Mouse (Mus musculus): ENCODE results near the gene Fasn. TPM values are rescaled to one million over a fixed set of nuclear protein-coding genes. Genes with fewer than 3 reads are reported as not detected.

Fasn gene
- polyA plus RNA-seq, 1 experiment from 2014 or later: 19.9 TPM

DNA sequence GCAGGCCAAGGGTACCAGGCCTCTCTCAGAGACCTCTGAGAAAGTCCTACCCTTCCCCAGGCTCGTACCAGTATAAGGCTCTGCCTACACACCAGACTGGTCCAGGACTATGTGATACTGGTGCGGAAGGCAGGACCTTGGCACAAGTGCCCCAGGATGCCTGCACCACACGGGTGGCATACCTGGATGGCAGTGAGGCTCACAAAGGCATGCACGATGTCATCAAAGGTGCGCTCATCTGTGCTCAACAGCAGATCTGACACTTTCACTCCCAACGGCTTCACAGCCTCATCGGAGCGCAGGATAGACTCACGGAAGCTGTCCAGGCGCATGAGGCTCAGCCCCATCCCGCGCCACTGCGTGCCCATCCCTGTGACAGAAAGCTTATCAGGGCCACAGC lies 6.1 kb downstream of the Fasn start:
- no peak for TF ChIP-seq CTCF (IDR thresholded peaks at IDR 0.05; ENCODE audit: low read depth)
- Histone ChIP-seq H3K4me3 (replicated peaks; ENCODE audit: low read depth, low read length) (no peak overlapping the region), H3K9ac (ENCODE audit: low read depth, low read length) (no peak overlapping the region), H3K4me1 (replicated peaks; ENCODE audit: insufficient read depth, low read length) (peaks cover 12% of the 10 kb centered on the region), H3K9me3 (replicated peaks; ENCODE audit: low read length) (no peaks in the 10 kb centered on the region), H3K4me2 (ENCODE audit: low read length) (no peak overlapping the region), H3K36me3 (ENCODE audit: insufficient read depth, low read length) (peaks cover 73% of the 10 kb centered on the region), H3K27ac (no peak overlapping the region), H3K27me3 (ENCODE audit: insufficient read depth, low read length) (no peaks in the 10 kb centered on the region)
- no peak for DNase-seq (ENCODE audit: low spot score)
- WGBS: 92% methylated on average over 13 of the region's 13 CpGs
- no peak for ATAC-seq (replicated peaks; ENCODE audit: low FRiP score, low read depth)

DNA sequence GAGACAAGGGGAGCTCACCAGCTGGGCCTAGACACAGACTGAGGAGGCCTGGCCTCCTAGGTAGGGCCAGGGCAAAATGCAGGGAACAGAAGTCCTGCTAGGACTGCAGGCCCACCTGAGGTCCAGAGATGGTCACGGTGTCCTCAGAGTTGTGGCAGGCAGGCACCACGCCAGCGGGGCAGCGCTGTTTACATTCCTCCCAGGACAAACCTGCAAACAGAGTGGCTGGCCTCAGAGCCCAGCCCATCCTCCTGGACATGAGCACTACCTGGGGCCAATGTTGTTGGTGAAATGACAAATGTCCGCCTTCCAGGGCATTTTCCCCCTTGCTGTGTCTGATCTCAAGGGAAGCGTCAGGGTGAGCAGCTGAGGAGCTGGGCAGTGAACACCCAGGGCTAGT lies 7.0 kb downstream of the Fasn start:
- Histone ChIP-seq H3K4me3 (replicated peaks; ENCODE audit: low read depth, low read length) (no peak overlapping the region), H3K27ac (no peak overlapping the region), H3K36me3 (ENCODE audit: insufficient read depth, low read length) (peaks cover 82% of the 10 kb centered on the region), H3K9ac (ENCODE audit: low read depth, low read length) (no peak overlapping the region), H3K4me2 (ENCODE audit: low read length) (no peak overlapping the region), H3K4me1 (replicated peaks; ENCODE audit: insufficient read depth, low read length) (peaks cover 3% of the 10 kb centered on the region), H3K27me3 (ENCODE audit: insufficient read depth, low read length) (no peaks in the 10 kb centered on the region), H3K9me3 (replicated peaks; ENCODE audit: low read length) (no peaks in the 10 kb centered on the region)
- no peak for TF ChIP-seq CTCF (IDR thresholded peaks at IDR 0.05; ENCODE audit: low read depth)
- 89% methylated on average over 6 of the region's 6 CpGs for WGBS
- ATAC-seq (replicated peaks; ENCODE audit: low FRiP score, low read depth) (no peak), DNase-seq (ENCODE audit: low spot score) (no peak)

DNA sequence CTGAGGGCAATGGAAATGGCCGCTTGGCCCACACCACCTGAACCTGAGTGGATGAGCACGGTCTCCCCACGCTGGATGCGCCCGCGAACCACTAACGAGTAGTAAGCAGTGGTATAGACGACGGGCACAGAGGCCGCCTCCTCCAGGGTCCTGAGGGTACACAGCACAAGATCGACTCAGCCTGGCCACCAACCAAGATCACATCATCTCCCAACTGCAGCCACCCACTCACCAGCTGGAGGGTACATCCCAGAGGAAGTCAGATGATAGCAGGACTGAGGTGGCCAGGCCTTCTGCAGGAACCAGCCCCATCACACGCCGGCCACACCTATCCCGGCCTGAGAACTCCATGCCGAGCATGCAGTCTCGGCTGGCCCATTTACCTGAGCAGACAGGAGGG lies 12.3 kb downstream of the Fasn start:
- no peak for TF ChIP-seq CTCF (IDR thresholded peaks at IDR 0.05; ENCODE audit: low read depth)
- H3K4me2 ChIP-seq (ENCODE audit: low read length): no peak overlapping the region
- no peak overlapping the region for H3K27ac ChIP-seq
- H3K9me3 ChIP-seq (replicated peaks; ENCODE audit: low read length): no peaks in the 10 kb centered on the region
- WGBS: 92% methylated on average over 16 of the region's 16 CpGs
- no peaks in the 10 kb centered on the region for H3K4me1 ChIP-seq (replicated peaks; ENCODE audit: insufficient read depth, low read length)
- DNase-seq (ENCODE audit: low spot score) (no peak), ATAC-seq (replicated peaks; ENCODE audit: low FRiP score, low read depth) (no peak)
- H3K27me3 ChIP-seq (ENCODE audit: insufficient read depth, low read length): no peaks in the 10 kb centered on the region
- peaks cover 100% of the 10 kb centered on the region for H3K36me3 ChIP-seq (ENCODE audit: insufficient read depth, low read length)
- no peak overlapping the region for H3K4me3 ChIP-seq (replicated peaks; ENCODE audit: low read depth, low read length)
- H3K9ac ChIP-seq (ENCODE audit: low read depth, low read length): no peak overlapping the region

DNA sequence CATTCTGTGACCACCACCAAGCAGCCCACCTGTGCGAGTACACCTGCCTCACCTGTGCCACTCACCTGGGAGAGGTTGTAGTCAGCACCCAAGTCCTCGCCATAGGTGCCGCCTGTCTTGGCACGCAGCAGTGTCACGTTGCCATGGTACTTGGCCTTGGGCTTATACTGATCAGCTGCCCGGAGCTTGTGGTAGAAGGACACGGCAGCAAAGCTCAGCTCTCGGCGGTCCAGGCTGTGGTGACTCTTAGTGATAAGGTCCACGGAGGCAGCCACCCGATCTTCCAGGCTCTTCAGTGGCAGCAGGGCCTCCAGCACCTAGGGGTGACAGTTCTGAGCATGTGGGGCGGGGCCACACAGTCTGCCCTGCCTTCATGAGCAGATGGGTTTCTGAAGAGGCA lies 16.3 kb downstream of the Fasn start:
- Histone ChIP-seq H3K4me3 (replicated peaks; ENCODE audit: low read depth, low read length) (no peak overlapping the region), H3K4me2 (ENCODE audit: low read length) (no peak overlapping the region), H3K4me1 (replicated peaks; ENCODE audit: insufficient read depth, low read length) (no peaks in the 10 kb centered on the region), H3K9ac (ENCODE audit: low read depth, low read length) (no peak overlapping the region), H3K9me3 (replicated peaks; ENCODE audit: low read length) (no peaks in the 10 kb centered on the region), H3K27me3 (ENCODE audit: insufficient read depth, low read length) (no peaks in the 10 kb centered on the region), H3K27ac (no peak overlapping the region), H3K36me3 (ENCODE audit: insufficient read depth, low read length) (peaks cover 66% of the 10 kb centered on the region)
- no peak for ATAC-seq (replicated peaks; ENCODE audit: low FRiP score, low read depth)
- no peak for DNase-seq (ENCODE audit: low spot score)
- 93% methylated on average over 12 of the region's 12 CpGs for WGBS
- TF ChIP-seq CTCF (IDR thresholded peaks at IDR 0.05; ENCODE audit: low read depth): no peak

DNA sequence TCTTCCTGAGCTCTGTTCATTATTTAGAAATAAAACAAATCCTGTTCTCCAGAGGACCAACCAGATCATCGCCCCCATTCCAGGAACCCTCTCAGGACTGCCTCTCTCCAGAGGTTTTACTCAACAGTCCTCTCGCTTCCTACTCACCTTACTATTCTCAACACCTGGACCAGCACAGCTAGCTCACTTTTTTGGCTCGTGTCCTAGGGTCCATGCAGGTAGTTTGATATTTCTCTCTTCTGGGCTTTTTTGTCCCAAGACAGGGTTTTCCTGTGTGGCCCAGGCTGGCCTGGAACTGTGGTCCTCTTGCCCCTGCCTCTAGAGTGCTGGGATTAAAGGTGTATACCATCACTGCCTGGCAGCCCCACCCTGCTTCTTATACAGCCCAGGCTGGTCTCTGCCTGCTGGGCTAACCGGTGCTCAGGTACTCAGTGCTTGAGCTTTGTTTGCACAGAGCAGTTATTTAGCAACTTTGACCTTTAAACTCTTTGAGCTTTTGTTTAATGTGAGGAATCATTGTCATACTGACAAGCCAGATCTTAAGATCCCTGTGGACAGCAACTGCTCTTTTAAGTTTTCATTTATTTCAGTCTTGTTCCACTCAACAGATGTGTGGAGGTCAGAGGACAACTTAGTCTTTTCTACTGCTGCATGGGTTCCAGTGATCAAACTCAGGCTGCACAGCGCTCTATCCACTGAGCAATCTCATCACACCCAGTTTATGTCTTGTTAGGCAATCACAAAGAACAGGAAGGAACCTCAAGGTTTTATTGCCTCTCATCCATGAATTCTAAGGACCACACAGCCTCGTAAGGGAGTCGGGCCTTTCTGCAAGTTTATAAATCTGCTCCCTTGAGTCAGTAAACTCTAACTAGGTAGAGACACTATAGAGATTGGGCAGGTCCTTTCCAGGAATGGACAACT lies 18.7 kb downstream of the Fasn start:
- Histone ChIP-seq H3K9me3 (replicated peaks; ENCODE audit: low read length) (no peaks in the 10 kb centered on the region), H3K9ac (ENCODE audit: low read depth, low read length) (no peak overlapping the region), H3K4me3 (replicated peaks; ENCODE audit: low read depth, low read length) (no peak overlapping the region), H3K27ac (no peak overlapping the region), H3K27me3 (ENCODE audit: insufficient read depth, low read length) (no peaks in the 10 kb centered on the region), H3K4me2 (ENCODE audit: low read length) (no peak overlapping the region), H3K4me1 (replicated peaks; ENCODE audit: insufficient read depth, low read length) (no peaks in the 10 kb centered on the region), H3K36me3 (ENCODE audit: insufficient read depth, low read length) (peaks cover 42% of the 10 kb centered on the region)
- WGBS: 78% methylated on average over 7 of the region's 7 CpGs
- no peak for TF ChIP-seq CTCF (IDR thresholded peaks at IDR 0.05; ENCODE audit: low read depth)
- DNase-seq (ENCODE audit: low spot score) (no peak), ATAC-seq (replicated peaks; ENCODE audit: low FRiP score, low read depth) (no peak)

GRCm38 (mm10) chr11:120804769-120805168 lies 19.6 kb downstream of the Fasn start:
- Histone ChIP-seq H3K36me3 (ENCODE audit: insufficient read depth, low read length) (peaks cover 34% of the 10 kb centered on the region), H3K9ac (ENCODE audit: low read depth, low read length) (no peak overlapping the region), H3K4me2 (ENCODE audit: low read length) (no peak overlapping the region), H3K4me1 (replicated peaks; ENCODE audit: insufficient read depth, low read length) (no peaks in the 10 kb centered on the region), H3K9me3 (replicated peaks; ENCODE audit: low read length) (no peaks in the 10 kb centered on the region), H3K27me3 (ENCODE audit: insufficient read depth, low read length) (no peaks in the 10 kb centered on the region), H3K27ac (no peak overlapping the region), H3K4me3 (replicated peaks; ENCODE audit: low read depth, low read length) (no peak overlapping the region)
- ATAC-seq (replicated peaks; ENCODE audit: low FRiP score, low read depth): no peak
- TF ChIP-seq CTCF (IDR thresholded peaks at IDR 0.05; ENCODE audit: low read depth): no peak
- 67% methylated on average over 4 of the region's 4 CpGs for WGBS
- DNase-seq (ENCODE audit: low spot score): no peak

Data from kidney, postnatal 0 days (tissue).